Mouse (Mus musculus) liver, embryonic 14.5 days (tissue): ENCODE measurements around the gene Phldb3. TPM values are rescaled to one million over a fixed set of nuclear protein-coding genes. Genes with fewer than 3 reads are reported as not detected.

Experiments
- ATAC-seq: fragments of 200-750 bp; cut with Nextera tagmentation; 2 replicates; pipeline ENCODE4 v1.8.0; 2017; ENCODE audit warnings: moderate number of reproducible peaks, mild to moderate bottlenecking, moderate library complexity; ENCODE audit not compliant: insufficient read depth
- DNase-seq, 3 experiments: peaks; one replicate each; pipeline ENCODE4 v3.0.0-alpha.2; 2012 to 2013; ENCODE audit warnings: low read depth in 3 of 3, low spot score in 3 of 3
- H3K27ac ChIP-seq: fragments of 300-500 bp; sonication (generic); 2 replicates; pipeline ENCODE4 v1.5.1; 2014; ENCODE audit warnings: moderate library complexity, mild to moderate bottlenecking, control low read depth, inconsistent platforms
- H3K27me3 ChIP-seq: fragments of 300-500 bp; sonication (generic); 2 replicates; pipeline ENCODE4 v1.6.1; 2014; ENCODE audit warnings: mild to moderate bottlenecking, low read length, moderate library complexity; ENCODE audit not compliant: control insufficient read depth, insufficient read depth
- H3K36me3 ChIP-seq: fragments of 300-500 bp; sonication (generic); replicated peaks from 2 replicates; pipeline ENCODE4 v1.6.1; 2014; ENCODE audit warnings: low read depth; ENCODE audit not compliant: control insufficient read depth, insufficient read depth
- H3K4me1 ChIP-seq, 2 experiments: fragments of 200-500 bp in 1 of 2; fragments of 300-500 bp in 1 of 2; sonication (generic) in 1 of 2; replicated peaks; 2 replicates each; pipeline ENCODE4 v1.6.1; 2012 to 2014; ENCODE audit warnings: antibody characterized with exemption in 1 of 2, inconsistent platforms in 1 of 2, low read length in 1 of 2; ENCODE audit not compliant: control insufficient read depth in 2 of 2, insufficient read depth in 2 of 2
- H3K4me2 ChIP-seq: fragments of 300-500 bp; sonication (generic); 2 replicates; pipeline ENCODE4 v1.6.1; 2014; ENCODE audit warnings: low read depth, mild to moderate bottlenecking, control low read depth, moderate library complexity
- H3K4me3 ChIP-seq, 2 experiments: fragments of 200-500 bp in 1 of 2; fragments of 300-500 bp in 1 of 2; sonication (generic) in 1 of 2; 2 replicates each; pipeline ENCODE4 v1.5.1; 2012 to 2014; ENCODE audit warnings: low read depth in 2 of 2, low read length in 2 of 2, mild to moderate bottlenecking in 2 of 2, control low read depth in 1 of 2, inconsistent platforms in 1 of 2, moderate library complexity in 1 of 2; ENCODE audit not compliant: insufficient read depth in 1 of 2
- H3K9ac ChIP-seq: fragments of 300-500 bp; sonication (generic); replicated peaks from 2 replicates; pipeline ENCODE4 v1.6.1; 2014; ENCODE audit warnings: mild to moderate bottlenecking, control low read depth, moderate library complexity
- H3K9me3 ChIP-seq: fragments of 300-500 bp; sonication (generic); 2 replicates; pipeline ENCODE4 v1.6.1; 2016; ENCODE audit warnings: low read length, mixed read lengths; ENCODE audit not compliant: control insufficient read depth
- CTCF ChIP-seq: IDR thresholded peaks from 2 replicates; pipeline ENCODE4 v1.5.1; 2016; ENCODE audit warnings: antibody characterized with exemption, low read depth, control low read depth
- EP300 ChIP-seq: IDR thresholded peaks from 2 replicates; pipeline ENCODE4 v1.6.1; 2016; ENCODE audit warnings: antibody characterized with exemption, low read depth
- WGBS: fragments of 180-500 bp; shearing (Covaris S2); extraction: QIAGEN DNeasy Blood & Tissue Kit; methylation state at CpG from one replicate; pipeline ENCODE4 v1.1.7; 2014; ENCODE audit not compliant: insufficient replicate concordance; 5-methylcytosine and 5-hydroxymethylcytosine counted together
- polyA plus RNA-seq, 2 experiments: library from polyadenylated mRNA; depleted of rRNA in 1 of 2; stranded (reverse) in 1 of 2; unstranded in 1 of 2; fragments of >200 nt; fragmentation: Nextera tagmentation in 1 of 2; extraction: Ambion mirVana in 1 of 2; gene quantifications; 2 replicates each; pipeline versions ENCODE4 v1.2.1 to v1.2.3; 2012 to 2014

Phldb3 gene
- polyA plus RNA-seq, 2 experiments = 0.06 to 0.59 TPM

DNA sequence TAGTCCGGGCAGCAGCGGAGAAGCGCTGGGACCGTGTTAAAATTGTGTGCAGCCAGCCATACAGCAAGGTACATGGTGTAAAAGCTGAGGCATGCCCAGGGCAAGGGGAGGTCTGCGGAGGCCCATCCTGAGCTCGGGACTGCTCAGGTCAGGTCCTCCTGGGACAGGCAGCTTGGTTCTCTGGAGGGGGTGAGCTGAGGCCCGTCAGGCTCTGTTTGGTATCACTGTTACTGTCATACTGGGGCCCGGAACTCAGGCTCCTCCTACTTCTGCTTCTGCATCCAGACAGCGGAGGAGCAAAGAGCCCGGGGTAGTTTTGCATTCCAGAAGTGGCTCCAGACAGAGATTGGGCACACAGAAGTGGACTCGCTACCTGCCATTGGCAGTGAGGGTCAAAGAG lies 44.9 kb upstream of the Phldb3 start:
- 82% methylated on average over 11 of the region's 11 CpGs for WGBS
- no peak for TF ChIP-seq EP300
- no peak for TF ChIP-seq CTCF
- no peak overlapping the region for H3K4me3 ChIP-seq
- no peak overlapping the region for H3K4me2 ChIP-seq
- H3K9me3 ChIP-seq = no peaks in the 10 kb centered on the region
- DNase-seq (no peak), ATAC-seq (no peak)
- peaks cover 8% of the 10 kb centered on the region for H3K36me3 ChIP-seq
- H3K27me3 ChIP-seq = no peaks in the 10 kb centered on the region
- no peaks in the 10 kb centered on the region for H3K4me1 ChIP-seq
- H3K9ac ChIP-seq = no peak overlapping the region
- no peak overlapping the region for H3K27ac ChIP-seq

DNA sequence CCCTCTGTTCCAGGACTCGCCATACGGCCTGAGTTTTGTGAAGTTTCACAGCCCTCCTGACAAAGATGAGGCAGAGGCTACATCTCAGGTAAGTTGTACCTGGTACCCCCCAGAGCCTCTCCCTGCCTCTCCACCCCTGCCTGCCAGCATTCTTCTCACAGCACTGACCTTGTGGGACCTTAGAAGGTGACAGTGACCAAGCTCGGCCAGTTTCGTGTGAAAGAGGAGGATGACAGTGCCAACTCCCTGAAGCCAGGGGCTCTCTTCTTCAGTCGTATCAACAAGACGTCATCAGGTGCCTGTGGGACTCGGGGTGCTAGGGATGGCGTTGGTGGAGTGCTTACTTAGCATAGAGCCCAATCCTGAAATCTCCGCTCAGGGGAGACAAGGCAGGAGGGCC lies 44.4 kb upstream of the Phldb3 start:
- TF ChIP-seq EP300 = no peak
- no peak for TF ChIP-seq CTCF
- Histone ChIP-seq H3K36me3 (peaks cover 6% of the 10 kb centered on the region), H3K27ac (no peak overlapping the region), H3K27me3 (no peaks in the 10 kb centered on the region), H3K4me2 (no peak overlapping the region), H3K4me1 (no peaks in the 10 kb centered on the region), H3K4me3 (no peak overlapping the region), H3K9ac (no peak overlapping the region), H3K9me3 (no peaks in the 10 kb centered on the region)
- DNase-seq = no peak
- 85% methylated on average over 9 of the region's 9 CpGs for WGBS
- ATAC-seq = no peak

DNA sequence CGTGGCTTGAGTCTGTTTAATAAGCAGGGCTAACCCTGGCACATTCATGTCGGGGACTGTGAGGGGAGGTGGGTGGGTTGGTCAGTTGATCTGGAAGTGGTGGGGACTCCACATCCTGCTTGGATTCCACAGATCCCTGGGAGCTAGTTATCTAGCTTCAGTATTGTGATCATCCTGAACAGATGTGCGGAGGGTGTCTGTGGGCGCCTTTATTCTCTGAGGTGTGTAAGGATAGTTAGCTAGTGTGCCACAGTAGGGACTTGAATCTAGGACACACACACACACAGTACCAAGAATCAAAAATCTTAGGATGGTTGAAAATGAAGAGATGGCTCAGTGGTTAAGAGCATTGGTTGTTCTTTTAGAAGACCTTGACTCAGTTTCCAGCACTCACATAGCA lies 42.1 kb upstream of the Phldb3 start:
- Histone ChIP-seq H3K4me1 (no peaks in the 10 kb centered on the region), H3K4me3 (no peak overlapping the region), H3K36me3 (peaks cover 6% of the 10 kb centered on the region), H3K9me3 (no peaks in the 10 kb centered on the region), H3K4me2 (no peak overlapping the region), H3K9ac (no peak overlapping the region), H3K27me3 (no peaks in the 10 kb centered on the region), H3K27ac (no peak overlapping the region)
- ATAC-seq (no peak), DNase-seq (no peak)
- TF ChIP-seq EP300 = no peak
- no peak for TF ChIP-seq CTCF
- WGBS = 77% methylated on average over 4 of the region's 4 CpGs

DNA sequence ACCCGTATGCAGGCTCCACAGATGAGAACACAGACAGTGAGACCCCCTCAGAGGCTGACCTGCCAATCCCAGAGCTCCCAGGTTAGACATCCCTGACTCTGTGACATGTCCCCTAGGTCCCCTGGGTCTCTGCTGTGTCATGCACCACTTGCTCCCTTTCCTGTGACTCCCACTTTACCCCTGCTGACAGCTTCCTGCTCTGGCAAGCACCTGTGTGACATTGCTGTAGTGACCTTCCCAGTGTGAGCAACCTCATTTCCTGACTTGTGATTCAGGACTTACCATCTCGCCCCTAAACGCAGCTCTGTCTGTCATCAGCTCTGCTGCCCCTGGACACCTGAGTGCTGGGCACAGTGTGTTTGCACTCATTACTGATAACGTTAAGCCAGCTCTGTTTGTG lies 39.5 kb upstream of the Phldb3 start:
- Histone ChIP-seq H3K4me1 (no peaks in the 10 kb centered on the region; a peak in 1 of 4 replicates), H3K4me2 (no peak overlapping the region), H3K36me3 (peaks cover 6% of the 10 kb centered on the region), H3K9me3 (no peaks in the 10 kb centered on the region), H3K27me3 (no peaks in the 10 kb centered on the region), H3K4me3 (no peak overlapping the region), H3K9ac (no peak overlapping the region), H3K27ac (no peak overlapping the region)
- no peak for TF ChIP-seq CTCF
- no peak for TF ChIP-seq EP300
- no peak for ATAC-seq
- DNase-seq = no peak
- 69% methylated on average over 4 of the region's 4 CpGs for WGBS

DNA sequence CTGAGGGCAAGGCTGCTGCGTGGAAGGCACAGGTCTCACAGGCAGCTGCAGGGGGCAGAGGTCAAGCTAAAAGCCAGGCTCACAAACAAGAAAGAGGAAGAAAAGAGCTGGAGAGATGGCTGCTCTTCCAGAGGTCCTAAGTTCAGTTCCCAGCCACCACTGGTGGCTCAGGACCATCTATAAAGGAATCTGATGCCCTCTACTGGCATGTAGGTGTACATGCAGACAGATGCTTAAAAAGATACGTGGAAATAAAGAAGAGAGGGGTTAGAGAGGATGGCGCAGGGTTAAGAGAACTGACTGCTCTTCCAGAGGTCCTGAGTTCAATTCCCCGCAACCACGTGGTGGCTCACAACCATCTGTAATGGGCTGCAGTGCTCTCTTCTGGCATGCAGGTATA lies 38.1 kb upstream of the Phldb3 start:
- WGBS = 55% methylated on average over 5 of the region's 5 CpGs
- Histone ChIP-seq H3K36me3 (no peaks in the 10 kb centered on the region; the same call in none of the 2 replicates), H3K27ac (no peak overlapping the region), H3K4me1 (no peaks in the 10 kb centered on the region; a peak in 1 of 4 replicates), H3K9ac (no peak overlapping the region), H3K9me3 (no peaks in the 10 kb centered on the region), H3K4me3 (no peak overlapping the region), H3K27me3 (no peaks in the 10 kb centered on the region), H3K4me2 (no peak overlapping the region)
- TF ChIP-seq CTCF (peak; percentile 55), EP300 (no peak)
- ATAC-seq (no peak), DNase-seq (no peak)
